Mouse (Mus musculus) thymus, adult 2 months (tissue): ENCODE results near the gene Bag5.

Source experiments
- CTCF ChIP-seq: fragments of 200-500 bp; IDR thresholded peaks from 2 replicates; pipeline ENCODE4 v1.5.1; 2012; ENCODE audit warnings: mild to moderate bottlenecking, control low read depth, low read length, moderate library complexity, borderline replicate concordance; ENCODE audit not compliant: control insufficient read depth, poor library complexity, insufficient read depth; ENCODE audit errors: extremely low read depth
- POLR2A ChIP-seq: fragments of 200-500 bp; IDR thresholded peaks from 2 replicates; pipeline ENCODE4 v1.6.1; 2012; ENCODE audit warnings: mild to moderate bottlenecking, low read length, control low read depth, moderate library complexity; ENCODE audit not compliant: control insufficient read depth, poor library complexity, insufficient read depth; ENCODE audit errors: extremely low read depth

GRCm38 (mm10) chr12:111757561-111758325 is 44.7 kb upstream of the Bag5 start:
- TF ChIP-seq CTCF (no peak), POLR2A (no peak)
